Mouse (Mus musculus) cortical plate, adult 2 months (tissue): ENCODE results near the gene Sgms1.

Experiments
- CTCF ChIP-seq: fragments of 200-500 bp; IDR thresholded peaks from 2 replicates; pipeline ENCODE4 v1.5.1; 2011; ENCODE audit warnings: mild to moderate bottlenecking, control low read depth, low read length; ENCODE audit not compliant: insufficient read depth; ENCODE audit errors: extremely low read depth
- POLR2A ChIP-seq: fragments of 200-500 bp; IDR thresholded peaks from 2 replicates; pipeline ENCODE4 v1.6.1; 2011; ENCODE audit warnings: mild to moderate bottlenecking, low read length, control low read depth; ENCODE audit not compliant: insufficient read depth; ENCODE audit errors: extremely low read depth

DNA sequence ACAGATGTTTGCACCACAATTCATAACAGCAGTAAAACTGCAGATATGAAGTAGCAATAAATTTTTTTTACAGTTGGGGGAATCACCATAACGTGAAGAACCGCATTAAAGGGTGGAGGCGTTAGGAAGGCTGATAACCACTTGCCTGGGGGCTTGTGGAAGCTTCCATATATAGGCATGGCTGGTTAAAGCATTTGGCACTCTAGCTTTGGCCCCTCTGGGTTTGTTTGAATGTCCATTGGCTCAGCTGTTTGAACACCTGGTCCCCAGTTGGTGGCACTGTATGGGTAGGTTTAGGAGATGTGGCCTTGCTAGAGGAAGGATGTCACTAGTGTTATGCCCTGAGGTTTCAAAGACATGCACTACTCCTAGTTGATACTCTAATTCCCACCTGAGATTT, 27.0 kb downstream of the Sgms1 start:
- no peak for TF ChIP-seq CTCF
- TF ChIP-seq POLR2A, result no peak
